Mouse (Mus musculus) adrenal gland, postnatal 25 days (tissue): Measurements from ENCODE around the gene Vill. TPM values are rescaled to one million over a fixed set of nuclear protein-coding genes. Genes with fewer than 3 reads are reported as not detected.
A peak's percentile ranks its signal among the peaks of the same experiment; 100 is the strongest.

Experiments used
- DNase-seq: peaks from one replicate; pipeline ENCODE4 v3.0.0; 2021; ENCODE audit warnings: mixed read lengths
- total RNA-seq: library from RNA; stranded (reverse); gene quantifications from 2 replicates; pipeline ENCODE4 v1.2.3, GENCODE M21; 2021

Vill gene
- total RNA-seq, 1 experiment from 2014 or later, result 1.7 TPM

DNA sequence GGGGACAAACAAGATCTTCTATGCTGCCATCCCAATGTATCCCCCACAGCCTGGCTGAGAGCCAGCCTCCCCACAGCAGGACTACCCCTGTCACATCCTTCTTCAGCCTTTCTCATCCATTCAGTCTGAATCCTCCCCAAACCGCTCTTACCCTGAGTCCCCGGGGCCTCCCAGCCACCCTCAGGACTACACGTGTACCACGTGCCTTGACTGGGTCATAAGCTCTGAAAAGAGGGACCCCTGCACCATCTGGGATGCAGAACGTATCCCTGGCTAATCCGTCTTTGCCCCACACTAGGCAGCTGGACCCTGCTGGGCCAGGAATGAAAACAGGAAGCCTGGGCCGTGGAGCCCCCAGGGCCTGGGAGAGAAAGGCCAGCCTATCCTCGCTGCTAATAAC, 29.5 kb downstream of the Vill start:
- no peak for DNase-seq

DNA sequence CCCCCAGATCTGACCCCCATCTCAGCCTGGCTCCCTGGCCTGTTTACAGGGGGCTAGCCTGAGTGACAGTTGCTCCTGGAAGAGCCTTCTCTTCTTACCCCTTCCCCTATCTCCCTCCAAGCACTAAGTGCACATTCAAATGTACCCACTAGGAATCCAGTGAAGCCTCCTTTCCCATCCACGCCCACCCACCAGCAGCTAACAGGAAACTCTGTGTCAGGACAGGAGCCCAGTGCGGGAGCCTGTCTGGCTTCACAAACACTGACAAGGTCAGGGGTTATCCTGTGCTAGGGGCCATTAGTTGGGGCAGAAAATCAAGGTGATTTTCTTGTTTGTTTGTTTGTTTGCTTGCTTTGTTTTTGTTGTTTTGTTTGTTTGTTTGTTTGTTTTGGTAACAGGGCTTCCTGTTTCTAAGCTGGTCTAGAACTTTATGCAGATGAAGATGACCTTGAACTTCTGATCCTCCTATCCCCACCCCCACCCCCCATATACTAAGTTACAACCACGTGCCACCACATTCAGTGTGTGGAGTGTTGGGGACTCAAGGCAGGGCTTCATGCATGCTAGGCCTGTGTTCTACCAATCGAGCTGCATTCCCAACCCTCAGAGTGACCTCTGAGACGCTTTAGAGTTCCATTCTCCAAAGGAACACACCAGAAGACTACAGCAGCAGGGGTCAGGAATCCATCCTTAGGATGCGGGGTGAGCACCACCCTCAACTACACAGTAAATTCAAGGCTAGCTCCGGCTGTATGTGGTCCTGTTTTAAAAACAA, 30.3 kb downstream of the Vill start:
- DNase-seq, result no peak

GRCm38 (mm10) chr9:119083966-119084365, 31.4 kb downstream of the Vill start:
- DNase-seq, result no peak

GRCm38 (mm10) chr9:119086451-119086850, 33.9 kb downstream of the Vill start:
- no peak for DNase-seq

GRCm38 (mm10) chr9:119087309-119087708, 34.7 kb downstream of the Vill start:
- DNase-seq, result no peak

GRCm38 (mm10) chr9:119088148-119088801, 35.7 kb downstream of the Vill start:
- peak; percentile 93 for DNase-seq

DNA sequence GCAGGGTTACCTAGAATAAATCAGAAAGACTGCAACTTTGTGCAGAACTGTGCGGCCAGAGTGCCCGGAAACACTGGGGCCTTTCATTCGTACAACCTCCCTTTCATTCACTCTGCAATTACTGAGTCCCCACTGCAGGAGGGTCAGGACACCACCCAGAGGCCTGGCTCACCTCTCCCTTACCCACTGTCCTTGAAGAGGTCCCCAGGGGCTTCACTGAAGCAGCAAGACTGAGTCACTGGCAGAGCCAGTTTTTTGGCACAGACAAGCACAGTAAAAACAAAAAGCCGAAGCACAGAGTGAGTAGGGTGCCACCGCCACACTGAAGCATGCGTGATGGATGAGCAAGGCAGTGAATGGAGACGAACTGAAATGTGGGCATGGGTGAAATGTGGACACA, 36.9 kb downstream of the Vill start:
- DNase-seq, result peak; percentile 34

DNA sequence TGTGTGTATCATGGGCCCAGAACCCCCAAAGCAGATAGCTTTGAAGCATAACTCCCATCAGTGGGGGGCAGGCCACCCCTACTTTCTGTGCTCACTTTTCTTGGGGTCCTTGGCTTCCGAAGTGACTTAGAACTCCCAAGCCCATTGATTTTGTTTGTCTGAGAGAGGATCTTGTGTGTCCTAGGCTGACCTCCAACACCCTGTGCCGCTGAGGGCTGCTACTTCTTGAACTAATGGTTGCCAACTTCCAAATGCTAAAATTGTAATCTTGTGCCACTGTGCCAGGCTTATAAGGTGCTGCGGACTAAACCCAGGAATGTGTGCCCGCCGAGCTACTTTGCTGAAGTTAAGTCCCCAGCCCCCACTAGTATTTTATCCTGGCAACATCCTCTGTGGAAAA, 37.9 kb downstream of the Vill start:
- no peak for DNase-seq

DNA sequence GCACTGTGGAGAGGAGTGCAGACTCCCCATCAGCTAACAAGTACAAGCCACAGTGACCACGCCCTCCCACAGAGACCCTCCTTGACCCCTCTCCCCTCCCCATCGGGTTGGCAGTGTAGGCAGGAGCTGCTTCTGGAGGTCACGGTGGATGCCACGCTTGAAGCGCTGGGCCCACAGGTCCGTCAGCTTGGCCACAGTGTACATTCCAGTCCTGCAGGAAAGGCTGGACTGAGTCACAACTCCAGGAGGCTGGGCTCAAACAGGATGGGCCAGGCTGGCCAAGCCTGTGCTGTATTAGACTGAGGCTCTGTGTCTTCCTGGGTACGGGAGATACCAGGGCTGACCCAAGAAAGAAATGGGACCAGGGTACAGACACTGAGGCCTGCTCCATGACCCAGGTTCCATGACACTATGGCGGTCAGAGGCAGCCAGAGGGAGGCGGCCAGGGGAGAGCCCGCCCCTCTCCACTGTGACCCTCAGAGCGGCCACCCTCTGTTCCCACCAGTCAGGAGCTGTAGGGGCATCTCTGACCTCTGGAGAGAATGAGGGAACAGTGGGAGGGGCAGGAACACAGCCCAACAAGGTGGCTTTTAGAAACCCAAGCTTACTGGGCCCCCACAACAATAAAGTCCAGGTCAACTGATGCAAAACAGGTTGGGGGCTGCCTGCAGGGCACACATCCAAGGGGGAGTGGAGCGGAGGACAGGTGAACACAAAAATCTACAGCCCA, 39.2 kb downstream of the Vill start:
- no peak for DNase-seq

DNA sequence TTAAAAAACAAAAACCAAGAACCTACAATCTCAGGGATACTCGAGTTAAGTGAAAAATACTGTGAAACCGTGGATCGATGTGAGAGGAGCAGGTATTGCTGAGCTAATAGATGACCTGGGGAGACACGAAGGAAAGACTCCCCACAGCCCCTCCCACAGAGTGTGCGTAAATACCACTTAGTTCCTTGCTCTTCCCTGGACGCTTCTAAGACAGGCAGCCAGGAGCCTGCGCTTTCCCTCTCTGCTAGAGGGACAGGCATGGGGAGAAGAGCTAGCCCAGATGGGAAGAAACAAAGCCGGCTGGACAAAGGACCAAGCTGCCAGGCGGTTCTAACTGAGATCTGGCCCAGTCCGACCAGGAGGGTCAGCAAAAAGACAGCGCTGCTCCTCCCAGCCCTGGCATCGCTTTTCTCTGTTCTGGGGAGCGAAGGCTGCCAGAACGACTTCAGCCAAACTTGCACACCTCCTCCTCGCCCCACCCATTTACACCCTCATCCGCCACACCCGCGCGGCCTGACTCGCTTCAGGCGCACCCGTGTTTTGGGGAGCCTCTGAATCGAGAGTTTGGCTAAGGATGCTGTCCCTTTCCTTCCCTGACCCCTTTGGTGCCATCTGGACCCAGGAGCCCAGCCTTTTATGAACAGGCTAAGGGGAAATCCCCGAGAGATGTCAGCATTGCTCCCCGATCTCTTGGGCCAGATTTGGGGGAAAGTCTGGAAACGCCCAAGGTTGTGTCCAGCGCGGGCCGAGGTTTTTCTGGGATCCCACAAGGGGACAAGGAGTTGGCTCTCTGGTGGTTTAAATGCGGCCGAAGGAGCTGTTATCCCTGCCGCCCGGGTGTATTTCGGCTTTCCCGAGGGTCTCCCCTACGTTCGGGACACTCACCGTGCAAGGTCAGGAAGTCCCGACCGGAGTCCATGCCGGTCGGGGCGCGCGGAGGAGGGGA, 40.2 kb downstream of the Vill start:
- DNase-seq, result peak; percentile 55

DNA sequence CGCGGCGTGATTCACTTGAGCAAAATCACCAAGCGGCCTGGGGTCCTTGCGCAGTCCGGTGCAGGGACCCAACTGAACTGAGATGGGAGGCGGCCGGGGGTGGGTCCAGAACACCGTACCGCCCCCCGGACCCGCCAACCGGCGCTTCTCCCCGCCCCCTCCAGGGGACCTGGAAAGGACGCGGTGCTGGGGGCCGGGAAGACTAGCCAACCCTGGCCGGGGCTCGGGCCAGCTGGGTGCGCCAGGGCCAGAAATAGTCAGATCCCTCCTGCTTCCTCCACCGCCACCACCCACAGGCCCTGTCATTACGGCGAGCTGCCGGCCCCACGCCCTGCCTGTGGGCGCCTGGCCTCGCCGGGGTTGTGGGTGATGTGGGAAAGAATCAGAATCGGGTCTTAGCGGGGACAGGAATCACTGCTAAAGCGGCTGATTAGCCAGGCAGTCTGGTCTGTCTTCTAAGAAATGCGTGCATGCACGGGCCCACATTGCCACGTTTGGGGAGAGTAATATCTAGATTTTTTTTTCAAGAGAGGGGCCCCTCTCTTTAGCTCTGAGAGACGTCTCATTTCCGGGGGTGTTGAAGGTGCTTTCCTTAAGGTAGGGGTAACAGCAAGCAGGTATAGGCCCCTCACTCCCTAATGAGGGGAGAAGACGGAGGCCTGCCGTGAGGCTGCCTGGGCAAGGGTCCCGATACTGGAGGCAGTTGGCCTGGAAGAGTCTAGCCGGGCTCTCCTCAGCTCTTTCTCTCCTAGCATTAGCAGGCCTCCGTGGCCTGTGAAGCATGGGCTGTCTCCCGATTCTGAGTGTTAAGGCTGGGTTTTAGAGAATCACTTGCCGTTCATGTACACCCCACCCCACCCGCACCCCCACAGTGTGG, 41.1 kb downstream of the Vill start, which contains the start of gene Plcd1:
TSS of gene Plcd1 (minus strand) at position 84 of the 877 bp plus-strand sequence.
- peak; percentile 88 for DNase-seq

- DNase-seq, result no peak
Observed at GRCm38 (mm10) chr9:119094462-119095109, 42.0 kb downstream of the Vill start.

GRCm38 (mm10) chr9:119100177-119100898, 47.8 kb downstream of the Vill start:
- peak; percentile 37 for DNase-seq

GRCm38 (mm10) chr9:119101992-119102782, 49.6 kb downstream of the Vill start, which contains the start of gene Dlec1:
Gene Dlec1, plus strand, starts transcription at chr9:119102478.
- DNase-seq, result peak; percentile 66

DNA sequence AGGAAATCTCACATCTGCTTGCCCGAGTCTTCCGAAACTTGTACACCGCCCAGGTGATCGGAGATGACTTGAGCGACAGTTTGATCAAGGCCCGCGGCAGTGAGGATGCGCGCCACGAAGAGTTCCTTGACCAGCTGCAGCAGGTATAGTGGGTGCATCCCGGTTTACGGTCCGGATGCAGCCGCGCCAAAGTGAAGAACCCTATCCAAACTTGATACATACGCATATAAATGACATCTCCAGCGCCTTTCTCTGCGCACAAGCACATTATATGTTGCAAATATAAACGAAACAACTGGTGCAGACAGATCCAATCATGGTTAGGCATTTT, 50.2 kb downstream of the Vill start:
- DNase-seq, result no peak

DNA sequence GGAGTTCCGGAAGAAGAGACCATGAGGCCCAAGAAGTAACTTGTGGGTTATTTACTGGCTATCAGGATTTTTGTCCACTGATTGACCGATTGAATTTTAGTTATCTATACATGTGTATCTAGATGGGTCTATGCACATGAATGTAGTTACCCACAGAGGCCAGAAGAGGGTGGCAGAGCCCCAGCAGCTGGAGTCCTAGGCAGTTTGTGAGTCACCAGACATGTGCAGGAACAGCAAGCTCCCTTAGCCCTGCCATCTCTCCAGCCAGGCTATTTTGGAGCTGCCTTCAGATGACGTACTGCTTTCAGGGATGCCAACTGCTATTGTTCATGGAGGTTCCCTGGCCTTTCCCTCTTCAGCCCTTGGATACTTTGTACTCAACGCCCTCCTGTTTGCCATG, 55.0 kb downstream of the Vill start:
- peak; percentile 49 for DNase-seq

DNA sequence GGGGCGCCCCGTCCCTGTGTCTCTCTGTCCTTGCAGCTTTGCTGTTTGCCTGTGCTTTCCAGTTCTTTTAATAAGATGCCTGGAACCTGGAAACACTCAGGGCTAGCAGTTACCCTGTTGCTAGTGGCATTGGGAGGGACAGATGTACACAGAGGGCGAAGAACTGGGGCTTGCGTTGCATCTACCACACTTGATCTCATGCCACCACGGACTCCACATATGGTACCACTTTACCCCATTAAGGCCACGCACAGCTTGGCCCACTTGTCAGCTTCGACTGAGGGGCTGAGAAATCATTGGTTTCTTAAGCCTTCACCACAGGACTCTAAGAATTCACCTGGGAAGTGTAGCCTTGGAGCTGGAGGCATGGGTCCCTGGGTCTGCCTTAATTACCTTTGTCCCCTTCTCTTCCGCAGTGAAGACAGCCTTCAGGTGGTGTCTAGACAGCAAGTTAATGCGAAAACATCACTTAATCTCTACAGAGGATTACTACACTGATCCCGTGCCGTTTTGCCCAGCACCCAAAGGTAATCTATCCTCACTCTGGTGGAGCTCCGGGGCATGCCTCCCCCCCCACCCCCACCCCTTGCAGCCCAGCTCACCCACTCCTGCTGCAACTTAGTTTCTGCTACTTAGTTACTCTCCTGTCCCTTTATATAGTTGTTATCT, 57.2 kb downstream of the Vill start:
- no peak for DNase-seq

DNA sequence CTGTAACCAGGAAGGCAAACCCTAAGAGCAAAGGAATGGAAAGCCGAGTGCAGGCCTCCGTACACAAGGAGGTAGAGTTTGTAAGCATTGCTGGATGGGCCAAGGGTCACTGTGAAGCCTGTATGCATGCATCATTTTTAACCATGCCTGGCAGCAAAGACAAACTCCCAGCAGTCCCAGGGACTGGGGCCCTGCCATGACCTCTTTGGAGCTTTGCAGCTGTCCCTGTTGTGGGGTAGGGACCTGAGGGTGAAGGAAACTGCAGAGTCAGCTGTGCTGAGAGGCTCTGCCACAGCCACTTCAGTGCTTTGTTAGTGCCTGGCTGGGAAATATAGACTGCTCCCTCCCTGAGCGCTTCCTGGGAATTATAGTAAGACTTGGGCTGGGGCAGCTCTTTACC, 58.1 kb downstream of the Vill start:
- DNase-seq, result no peak
